In genomic region chr2:107945837-107946451, GRCm38 (mm10) we compare ENCODE assay signal across 9 mouse cellular contexts.
A peak's percentile ranks its signal among the peaks of the same experiment; 100 is the strongest.
DNase-seq lines count a peak whose midpoint lies in the region; ATAC-seq and TF ChIP-seq lines count a peak whose summit lies in the region.
"Had no signal": no experiment of that assay in that cellular context is flagged by ENCODE, and none has a peak within 500 bp of the region (broad histone marks: within the 10 kb centered on the region; RNA-seq: fewer than 3 reads in every experiment).

No protein-coding gene starts in this region.

- TF ChIP-seq CTCF in liver, postnatal 0 days (IDR thresholded peaks at IDR 0.05; ENCODE audit: low read depth): peak; percentile 15; the same call in 1 of the 2 replicates
- peak; percentile 54 for TF ChIP-seq CTCF in stomach, postnatal 0 days (IDR thresholded peaks at IDR 0.05; ENCODE audit: low read depth)

- no peaks in the 10 kb centered on the region for H3K36me3 ChIP-seq in liver, postnatal 0 days (replicated peaks; ENCODE audit: insufficient read depth, low read length)
- H3K36me3 ChIP-seq in liver, embryonic 11.5 days (ENCODE audit: control insufficient read depth, insufficient read depth, low read length): no peaks in the 10 kb centered on the region
- H3K36me3 ChIP-seq in hindbrain, embryonic 12.5 days: no peaks in the 10 kb centered on the region
- H3K36me3 ChIP-seq in stomach, postnatal 0 days (ENCODE audit: control insufficient read depth, insufficient read depth, low read length): no peaks in the 10 kb centered on the region
- H3K36me3 ChIP-seq: embryonic facial prominence, embryonic 13.5 days had no signal

- H3K9ac ChIP-seq in liver, postnatal 0 days (replicated peaks): no peak overlapping the region
- no peak overlapping the region for H3K9ac ChIP-seq in liver, embryonic 11.5 days (ENCODE audit: low read depth, low read length)
- no peak overlapping the region for H3K9ac ChIP-seq in hindbrain, embryonic 12.5 days
- H3K9ac ChIP-seq in stomach, postnatal 0 days (ENCODE audit: low read length): no peak overlapping the region
- H3K9ac ChIP-seq: embryonic facial prominence, embryonic 13.5 days had no signal

- no peak for DNase-seq in liver, postnatal 0 days
- no peak for DNase-seq in liver, embryonic 11.5 days (ENCODE audit: low spot score)
- peak; percentile 36 for DNase-seq in R1 (ENCODE audit: low read depth, low spot score)
- peak; percentile 75 to 79 for DNase-seq in cerebellum, postnatal 10 days
- DNase-seq in stomach, postnatal 0 days (ENCODE audit: low spot score): no peak
- no peak for DNase-seq in urinary bladder, adult 2 months (ENCODE audit: low spot score)
- no peak for DNase-seq in spleen, postnatal 10 days (ENCODE audit: low spot score in 2 of 2)

- 21% methylated on average over 3 of the region's 3 CpGs for WGBS in liver, postnatal 0 days (ENCODE audit: insufficient replicate concordance)
- 18% methylated on average over 3 of the region's 3 CpGs for WGBS in liver, embryonic 11.5 days
- WGBS in hindbrain, embryonic 12.5 days: 6% methylated on average over 3 of the region's 3 CpGs
- 15% methylated on average over 3 of the region's 3 CpGs for WGBS in stomach, postnatal 0 days

- no peak overlapping the region for H3K4me2 ChIP-seq in liver, postnatal 0 days (ENCODE audit: low read depth, low read length)
- H3K4me2 ChIP-seq in liver, embryonic 11.5 days: no peak overlapping the region
- H3K4me2 ChIP-seq in hindbrain, embryonic 12.5 days (replicated peaks): no peak overlapping the region
- no peak overlapping the region for H3K4me2 ChIP-seq in stomach, postnatal 0 days (replicated peaks; ENCODE audit: low read depth)
- H3K4me2 ChIP-seq: embryonic facial prominence, embryonic 13.5 days had no signal

- H3K27ac ChIP-seq in liver, postnatal 0 days (ENCODE audit: low read depth): no peak overlapping the region
- no peak overlapping the region for H3K27ac ChIP-seq in liver, embryonic 11.5 days (ENCODE audit: low read depth, low read length)
- H3K27ac ChIP-seq in hindbrain, embryonic 12.5 days: no peak overlapping the region
- H3K27ac ChIP-seq in stomach, postnatal 0 days (replicated peaks): no peak overlapping the region
- H3K27ac ChIP-seq: embryonic facial prominence, embryonic 13.5 days had no signal

- H3K4me3 ChIP-seq in liver, postnatal 0 days (ENCODE audit: low read depth, low read length): no peak overlapping the region
- H3K4me3 ChIP-seq in liver, embryonic 11.5 days (ENCODE audit: low read depth, low read length): no peak overlapping the region
- no peak overlapping the region for H3K4me3 ChIP-seq in hindbrain, embryonic 12.5 days
- H3K4me3 ChIP-seq in stomach, postnatal 0 days (ENCODE audit: low read depth, low read length): no peak overlapping the region
- H3K4me3 ChIP-seq: embryonic facial prominence, embryonic 13.5 days had no signal

- H3K9me3 ChIP-seq in liver, postnatal 0 days (ENCODE audit: low read length): no peaks in the 10 kb centered on the region
- H3K9me3 ChIP-seq in liver, embryonic 11.5 days (ENCODE audit: control insufficient read depth, low read length): no peaks in the 10 kb centered on the region
- no peaks in the 10 kb centered on the region for H3K9me3 ChIP-seq in hindbrain, embryonic 12.5 days (replicated peaks)
- H3K9me3 ChIP-seq in stomach, postnatal 0 days (ENCODE audit: control insufficient read depth, low read length): no peaks in the 10 kb centered on the region
- H3K9me3 ChIP-seq: embryonic facial prominence, embryonic 13.5 days had no signal

- no peak for ATAC-seq in liver, postnatal 0 days
- ATAC-seq in liver, embryonic 11.5 days (replicated peaks; ENCODE audit: low FRiP score): no peak
- ATAC-seq in hindbrain, embryonic 12.5 days (ENCODE audit: low FRiP score): peak; percentile 72
- no peak for ATAC-seq in stomach, postnatal 0 days (ENCODE audit: low FRiP score, low TSS enrichment)

- no peaks in the 10 kb centered on the region for H3K27me3 ChIP-seq in liver, postnatal 0 days (ENCODE audit: insufficient read depth, low read length)
- H3K27me3 ChIP-seq in liver, embryonic 11.5 days (replicated peaks; ENCODE audit: control insufficient read depth, insufficient read depth, low read length): no peaks in the 10 kb centered on the region
- H3K27me3 ChIP-seq in hindbrain, embryonic 12.5 days: no peaks in the 10 kb centered on the region
- no peaks in the 10 kb centered on the region for H3K27me3 ChIP-seq in stomach, postnatal 0 days (ENCODE audit: control insufficient read depth, insufficient read depth, low read length)
- H3K27me3 ChIP-seq: embryonic facial prominence, embryonic 13.5 days had no signal

- H3K4me1 ChIP-seq in liver, postnatal 0 days (ENCODE audit: insufficient read depth): no peaks in the 10 kb centered on the region
- no peaks in the 10 kb centered on the region for H3K4me1 ChIP-seq in liver, embryonic 11.5 days (replicated peaks; ENCODE audit: control insufficient read depth, insufficient read depth, low read length)
- H3K4me1 ChIP-seq in hindbrain, embryonic 12.5 days: no peaks in the 10 kb centered on the region
- no peaks in the 10 kb centered on the region for H3K4me1 ChIP-seq in stomach, postnatal 0 days (replicated peaks; ENCODE audit: control insufficient read depth, insufficient read depth)
- H3K4me1 ChIP-seq: embryonic facial prominence, embryonic 13.5 days had no signal

- TF ChIP-seq EP300 in liver, postnatal 0 days (IDR thresholded peaks at IDR 0.05; ENCODE audit: low read depth): no peak
- no peak for TF ChIP-seq EP300 in stomach, postnatal 0 days (optimal IDR thresholded peaks at IDR 0.05)

Comparison
In these comparisons a context has a peak if more than half of its experiments do, and no peak if none do; other contexts are left out.
1. DNase-seq: peak in R1 (single experiment) and cerebellum, postnatal 10 days (2 of 2); none in liver, postnatal 0 days (single experiment), liver, embryonic 11.5 days (single experiment), stomach, postnatal 0 days (single experiment), urinary bladder, adult 2 months (single experiment) and spleen, postnatal 10 days (0 of 2).